Mouse (Mus musculus): ENCODE data around the gene Pde6c.

DNA sequence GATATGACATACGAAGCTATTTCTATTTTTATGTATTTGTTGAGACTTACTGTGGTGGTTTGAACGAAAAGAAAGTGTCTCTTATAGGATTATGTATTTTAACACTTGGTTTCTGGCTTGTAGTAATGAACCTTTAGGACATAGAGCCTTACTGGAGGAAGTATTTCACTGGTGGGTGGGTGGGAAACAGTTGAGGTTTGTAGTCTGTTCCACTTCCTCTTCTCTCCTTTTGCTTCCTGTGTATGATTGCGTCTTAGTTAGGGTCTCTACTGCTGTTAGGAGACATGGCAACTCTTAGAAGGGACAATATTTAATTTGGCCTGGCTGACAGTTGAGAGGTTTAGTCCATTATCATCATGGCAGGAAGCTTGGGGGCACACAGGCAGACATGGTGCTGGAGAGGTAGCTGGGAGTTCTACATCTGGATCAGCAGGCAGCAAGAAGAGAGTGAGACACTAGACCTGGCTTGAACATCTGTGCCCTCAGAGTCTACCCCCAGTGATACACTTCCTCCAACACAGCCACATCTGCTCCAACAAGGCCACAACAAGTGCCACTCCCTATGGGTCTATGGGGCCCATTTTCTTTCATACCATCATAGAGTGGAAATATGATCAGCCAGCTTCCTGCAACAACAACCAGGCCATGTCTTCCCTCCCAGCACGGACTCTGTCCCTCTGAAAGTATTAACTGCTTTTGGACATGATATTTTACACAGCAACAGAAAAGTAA lies 11.1 kb downstream of the Pde6c start:
- TF ChIP-seq POLR2A (IDR thresholded peaks at IDR 0.05; ENCODE audit: borderline replicate concordance, insufficient read depth, low read length): no peak
- TF ChIP-seq CTCF (IDR thresholded peaks at IDR 0.05; ENCODE audit: borderline replicate concordance, insufficient read depth, low read depth, low read length): no peak
